Mouse (Mus musculus) adrenal gland, adult 8-10 months (tissue): ENCODE data around the gene Sult3a1. TPM values are rescaled to one million over a fixed set of nuclear protein-coding genes. Genes with fewer than 3 reads are reported as not detected.
"Not testable (repeated sequence)": the region's sequence is repeated elsewhere in the genome, so short reads cannot be mapped to it uniquely, and the experiment has no call there.

ENCODE experiments used
- DNase-seq: peaks from one replicate; pipeline ENCODE4 v3.0.0; 2022
- total RNA-seq, 4 experiments: library from RNA; stranded (reverse); gene quantifications; 2 replicates each; pipeline ENCODE4 v1.2.4; 2022

Sult3a1 gene
- under 1 TPM in 1 of 4 experiments, not detected in 3; 0.20 TPM for total RNA-seq

DNA sequence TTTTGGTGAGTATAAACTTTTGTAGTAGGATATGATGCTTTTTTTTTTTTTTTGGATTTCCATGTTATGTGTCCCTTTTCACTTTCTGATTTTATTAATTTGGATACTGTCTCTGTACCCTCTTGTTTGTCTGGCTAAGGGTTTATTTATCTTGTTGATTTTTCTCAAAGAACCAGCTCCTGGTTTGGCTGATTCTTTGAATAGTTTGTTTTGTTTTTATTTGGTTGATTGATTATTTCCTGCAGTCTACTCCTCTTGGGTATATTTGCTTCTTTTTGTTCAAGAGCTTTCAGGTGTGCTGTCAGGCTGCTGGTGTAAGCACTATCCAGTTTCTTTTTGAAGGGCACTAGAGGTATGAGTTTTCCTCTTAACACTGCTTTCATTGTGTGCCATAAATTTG is at the start of gene Sult3a1:
TSS of gene Sult3a1 (plus strand) at position 301 of the 400 bp plus-strand sequence.
- no peak for DNase-seq

DNA sequence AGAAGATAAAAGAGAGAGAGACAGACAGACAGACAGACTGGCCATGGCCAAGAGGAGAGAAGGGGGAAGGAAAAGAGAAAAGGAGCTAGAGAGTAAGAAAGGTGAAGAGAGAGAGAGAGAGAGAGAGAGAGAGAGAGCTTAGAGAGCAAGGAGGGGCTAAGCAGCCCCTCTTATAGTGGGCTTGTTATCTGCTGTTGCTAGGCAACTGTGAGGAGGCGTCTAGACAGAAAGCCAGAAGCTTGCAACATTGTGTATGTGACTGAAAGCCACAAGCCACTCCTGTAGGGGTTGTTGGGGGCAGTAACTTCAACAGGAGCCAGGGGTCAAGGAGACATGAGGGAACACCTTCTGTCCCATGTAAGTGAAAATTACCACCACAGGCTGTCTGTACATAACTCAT is 45.7 kb upstream of the Sult3a1 start:
- DNase-seq = no peak

DNA sequence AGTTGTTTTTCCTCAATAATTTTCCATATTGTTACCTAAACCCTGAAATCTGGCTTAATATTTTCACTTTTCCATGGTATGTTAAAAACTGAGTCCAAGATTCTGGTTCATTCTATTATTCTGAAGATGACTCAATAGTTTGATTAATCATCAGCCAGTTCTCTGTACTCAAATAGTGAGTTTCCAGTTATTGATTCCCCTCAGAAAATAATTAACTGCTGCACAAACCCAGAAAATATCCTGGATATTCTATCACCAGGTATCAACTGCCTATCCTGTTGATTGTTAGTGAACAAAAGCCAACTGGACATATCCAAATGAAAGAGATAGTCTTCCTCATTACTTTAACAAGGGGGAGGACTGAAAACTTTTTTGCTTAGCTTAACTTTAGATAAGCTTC is 43.3 kb upstream of the Sult3a1 start:
- DNase-seq = no peak

DNA sequence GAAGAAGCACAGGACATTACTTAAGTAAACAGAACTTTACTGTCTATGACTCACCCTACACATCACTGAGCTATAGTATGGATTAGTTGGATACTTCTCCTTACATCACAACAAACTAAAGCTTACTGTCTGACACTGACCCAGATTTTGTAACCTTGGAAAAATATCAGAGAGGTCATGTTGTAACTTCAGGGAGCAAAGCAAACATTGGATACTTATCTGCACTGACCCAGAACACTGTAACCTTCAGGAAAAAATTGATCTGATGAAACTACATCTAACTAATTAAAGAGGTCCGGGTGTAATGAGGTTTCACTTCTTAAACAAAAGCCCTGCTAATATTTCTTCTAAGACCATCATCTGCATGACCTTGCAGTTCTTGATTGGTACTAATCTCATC is 40.6 kb upstream of the Sult3a1 start:
- no peak for DNase-seq

DNA sequence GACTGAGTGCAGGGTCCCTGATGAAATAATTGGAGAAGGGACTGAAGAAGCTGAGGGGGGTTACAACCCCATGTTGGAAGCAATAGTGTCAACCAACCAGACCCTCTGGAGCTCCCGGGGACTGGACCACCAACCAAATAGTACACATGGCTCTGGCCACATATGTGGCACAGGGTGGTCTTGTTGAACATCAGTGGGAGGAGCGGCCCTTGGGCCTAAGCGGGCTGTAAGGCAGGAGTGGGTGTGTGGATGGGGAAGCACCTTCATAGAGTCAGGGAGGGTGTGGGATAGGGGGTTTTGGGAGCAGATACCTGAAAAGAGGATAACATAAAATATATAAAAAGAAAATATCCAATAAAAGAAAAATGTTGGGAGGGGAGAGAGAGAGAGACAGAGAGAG is 36.6 kb upstream of the Sult3a1 start:
- DNase-seq = no peak

DNA sequence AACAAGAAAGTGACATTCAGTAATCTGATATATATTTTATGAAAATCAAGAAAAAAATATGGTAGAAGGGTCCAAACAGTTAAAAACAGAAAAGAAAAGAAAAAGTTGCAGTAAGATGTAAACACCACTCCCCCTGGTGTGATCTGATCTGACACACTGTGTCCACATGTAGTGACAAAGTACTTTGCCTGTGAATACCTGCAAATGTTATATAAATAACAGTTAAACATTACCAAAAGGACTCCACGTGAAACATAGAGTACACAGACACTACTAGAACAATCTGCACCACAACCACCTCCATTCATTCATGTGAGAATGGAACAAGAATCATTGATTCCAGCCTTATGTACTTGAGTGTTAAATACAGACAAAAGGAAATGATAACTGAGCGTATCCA is 8.5 kb downstream of the Sult3a1 start:
- no peak for DNase-seq

DNA sequence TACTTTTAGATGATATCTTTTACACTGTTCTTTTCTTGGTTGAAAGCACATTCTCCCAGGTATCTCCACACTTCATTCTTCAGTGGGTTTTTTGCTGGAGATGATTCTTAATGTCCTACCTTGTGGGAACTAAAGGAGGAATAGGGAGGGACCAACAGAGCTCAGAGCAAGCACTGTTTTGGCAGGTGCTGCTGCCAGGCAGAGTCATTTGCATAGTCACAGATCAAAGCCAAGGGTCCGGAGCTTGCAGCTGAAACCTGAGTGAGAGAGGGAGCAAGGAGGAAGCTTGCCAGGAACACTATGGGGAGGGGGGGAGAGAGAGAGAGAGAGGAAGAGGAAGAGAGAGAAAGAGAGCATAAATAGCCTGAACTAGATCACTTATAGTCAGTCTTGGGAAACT is 12.9 kb downstream of the Sult3a1 start:
- no peak for DNase-seq

DNA sequence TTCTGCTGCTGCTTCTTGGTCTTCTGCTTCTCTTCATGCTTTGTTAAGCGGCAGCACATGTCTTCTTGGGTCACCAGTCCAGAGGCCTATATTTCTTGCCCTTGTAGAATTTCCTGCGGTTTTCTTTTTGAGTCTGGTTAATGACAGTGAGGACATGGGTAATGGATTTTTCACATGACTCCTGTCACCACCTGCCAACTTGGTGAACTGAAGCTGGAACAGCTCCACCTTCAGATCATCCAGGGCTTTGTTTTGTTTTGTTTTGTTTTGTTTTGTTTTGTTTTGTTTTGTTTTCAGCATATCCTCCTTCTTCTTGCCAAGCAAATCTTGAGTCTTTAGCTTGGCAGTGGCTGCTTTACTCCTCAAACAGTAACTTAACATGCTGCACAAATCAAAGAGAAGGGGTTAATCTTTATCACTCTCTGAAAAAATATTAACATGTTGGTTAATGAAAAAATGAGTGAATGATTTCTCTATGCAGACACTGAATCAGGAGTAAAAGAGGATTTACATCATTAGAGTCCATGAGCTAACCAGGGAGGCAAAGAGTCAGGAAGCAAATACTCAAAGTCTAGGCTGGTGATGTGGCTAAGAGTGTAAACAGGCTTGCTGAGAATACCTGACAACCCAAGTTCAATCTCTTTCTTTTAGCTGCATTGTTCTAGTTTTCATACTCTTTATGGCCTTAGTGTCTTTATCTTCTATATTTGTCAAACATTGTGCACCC is 15.3 kb downstream of the Sult3a1 start:
- no peak for DNase-seq

DNA sequence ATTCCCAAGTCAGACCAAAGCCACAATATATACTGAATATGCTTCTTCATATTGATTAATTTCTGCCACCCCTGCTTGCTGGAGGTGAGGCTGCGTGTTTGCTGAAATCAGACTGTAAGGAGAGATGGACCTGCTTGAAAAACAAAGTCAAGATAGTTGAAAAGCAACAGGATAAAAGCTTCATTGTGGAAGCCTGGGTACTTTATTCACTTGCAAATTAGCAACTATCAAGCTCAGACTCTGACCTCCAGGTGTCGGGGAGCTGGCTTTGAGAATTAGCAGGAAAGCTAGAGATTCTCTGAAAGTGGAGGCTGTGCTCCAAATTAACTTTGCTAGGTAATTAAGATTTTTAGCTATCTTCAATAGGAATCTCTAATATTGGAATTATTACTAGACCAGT is 24.9 kb downstream of the Sult3a1 start:
- DNase-seq = not testable (repeated sequence)

DNA sequence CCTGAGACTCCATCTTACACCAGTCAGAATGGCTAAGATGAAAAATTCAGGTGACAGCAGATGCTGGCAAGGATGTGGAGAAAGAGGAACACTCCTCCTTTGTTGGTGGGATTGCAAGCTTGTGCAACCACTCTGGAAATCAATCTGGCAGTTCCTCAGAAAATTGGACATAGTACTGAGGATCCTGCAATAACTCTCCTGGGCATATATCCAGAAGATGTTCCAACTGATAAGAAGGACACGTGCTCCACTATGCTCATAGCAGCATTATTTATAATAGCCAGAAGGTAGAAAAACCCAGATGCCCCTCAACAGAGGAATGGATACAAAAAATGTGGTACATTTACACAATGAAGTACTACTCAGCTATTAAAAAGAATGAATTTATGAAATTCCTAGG is 44.0 kb downstream of the Sult3a1 start:
- DNase-seq = not testable (repeated sequence)

DNA sequence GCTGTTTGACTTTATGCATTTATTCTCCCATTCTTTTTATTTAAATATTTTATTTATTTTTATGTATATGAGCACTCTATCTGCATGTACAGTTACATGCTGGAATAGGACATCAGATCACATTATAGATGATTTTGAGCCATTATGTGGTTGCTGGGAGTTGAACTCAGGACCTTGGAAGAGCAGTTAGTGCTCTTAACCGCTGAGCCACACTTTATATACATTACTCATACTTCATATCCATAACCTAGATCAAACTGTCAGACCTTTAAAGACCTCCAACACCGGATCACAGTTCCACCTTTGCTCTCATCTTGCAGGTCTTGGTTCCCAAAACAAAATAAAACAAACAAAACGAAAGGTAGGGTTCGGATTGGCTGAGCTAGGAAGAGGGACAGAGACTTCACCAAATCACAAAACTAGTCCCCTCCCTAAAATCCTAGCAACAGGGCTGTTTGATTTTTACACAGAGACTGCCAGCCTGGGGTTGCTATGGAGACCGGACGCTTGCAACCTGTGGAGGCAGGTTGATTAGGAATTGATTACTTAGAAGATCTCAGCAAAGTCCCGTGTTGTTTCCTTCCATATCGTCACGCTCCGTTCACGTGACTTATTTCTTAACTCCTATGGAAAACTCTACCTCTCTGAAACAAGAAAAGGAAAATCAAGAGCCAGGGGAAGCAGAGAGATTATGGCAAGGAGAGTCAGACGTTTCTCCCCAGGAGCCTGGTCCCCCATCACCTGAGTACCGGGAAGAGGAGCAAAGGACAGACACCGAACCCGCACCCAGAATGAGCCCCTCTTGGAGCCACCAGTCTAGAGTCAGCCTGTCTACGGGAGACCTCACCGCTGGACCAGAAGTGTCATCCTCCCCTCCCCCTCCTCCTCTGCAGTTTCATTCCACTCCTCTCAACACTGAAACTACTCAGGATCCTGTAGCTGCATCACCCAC is 47.3 kb downstream of the Sult3a1 start, which contains the start of gene Rsph4a:
TSS of gene Rsph4a (plus strand) at position 582 of the 952 bp plus-strand sequence.
- peak; percentile 31 for DNase-seq

DNA sequence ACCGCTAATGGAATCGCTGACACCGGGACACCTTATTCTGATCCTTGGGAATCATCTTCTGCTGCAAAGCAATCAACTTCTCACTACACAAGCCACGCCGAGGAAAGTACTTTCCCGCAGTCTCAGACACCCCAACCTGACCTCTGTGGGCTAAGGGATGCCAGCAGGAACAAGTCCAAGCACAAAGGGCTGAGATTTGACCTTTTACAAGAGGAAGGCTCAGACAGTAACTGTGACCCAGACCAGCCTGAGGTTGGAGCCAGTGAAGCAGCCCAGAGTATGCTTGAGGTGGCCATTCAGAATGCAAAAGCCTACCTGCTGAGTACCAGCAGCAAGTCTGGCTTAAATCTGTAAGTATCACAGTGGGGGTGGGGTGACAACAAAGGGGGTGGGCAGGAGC is 48.0 kb downstream of the Sult3a1 start:
- no peak for DNase-seq

Other genes starting within 250 kb of the Sult3a1 start
- gene Clvs2, start 233.0 kb upstream of the Sult3a1 start, total RNA-seq = under 1 TPM; 0.25 to 0.40 (median 0.33) TPM
- not detected for gene Sult3a2, start 71.0 kb upstream of the Sult3a1 start, total RNA-seq
- under 1 TPM; 0.15 to 0.84 (median 0.40) TPM for gene Rsph4a, start 47.4 kb downstream of the Sult3a1 start, total RNA-seq
- gene Zup1, start 93.5 kb downstream of the Sult3a1 start, total RNA-seq = 10 to 100 TPM; 17.3 to 26.7 (median 20.7) TPM
- gene Rwdd1, start 161.9 kb downstream of the Sult3a1 start, total RNA-seq = 100 to 1,000 TPM in 2 of 4 experiments, 10 to 100 TPM in 2; 96.3 to 117 (median 103) TPM
- not detected for gene Trappc3l, start 179.9 kb downstream of the Sult3a1 start, total RNA-seq
- not detected for gene Calhm4, start 186.6 kb downstream of the Sult3a1 start, total RNA-seq
- gene Calhm5, start 238.8 kb downstream of the Sult3a1 start, total RNA-seq = under 1 TPM; 0.22 to 0.54 (median 0.28) TPM